Mouse (Mus musculus) kidney, postnatal 4 days (tissue): ENCODE results near the gene Dffb.

Experiments used
- DNase-seq, 2 experiments: peaks; one replicate each; pipeline ENCODE4 v3.0.0; 2021; ENCODE audit warnings: mixed read lengths in 2 of 2

Gene Dffb

DNA sequence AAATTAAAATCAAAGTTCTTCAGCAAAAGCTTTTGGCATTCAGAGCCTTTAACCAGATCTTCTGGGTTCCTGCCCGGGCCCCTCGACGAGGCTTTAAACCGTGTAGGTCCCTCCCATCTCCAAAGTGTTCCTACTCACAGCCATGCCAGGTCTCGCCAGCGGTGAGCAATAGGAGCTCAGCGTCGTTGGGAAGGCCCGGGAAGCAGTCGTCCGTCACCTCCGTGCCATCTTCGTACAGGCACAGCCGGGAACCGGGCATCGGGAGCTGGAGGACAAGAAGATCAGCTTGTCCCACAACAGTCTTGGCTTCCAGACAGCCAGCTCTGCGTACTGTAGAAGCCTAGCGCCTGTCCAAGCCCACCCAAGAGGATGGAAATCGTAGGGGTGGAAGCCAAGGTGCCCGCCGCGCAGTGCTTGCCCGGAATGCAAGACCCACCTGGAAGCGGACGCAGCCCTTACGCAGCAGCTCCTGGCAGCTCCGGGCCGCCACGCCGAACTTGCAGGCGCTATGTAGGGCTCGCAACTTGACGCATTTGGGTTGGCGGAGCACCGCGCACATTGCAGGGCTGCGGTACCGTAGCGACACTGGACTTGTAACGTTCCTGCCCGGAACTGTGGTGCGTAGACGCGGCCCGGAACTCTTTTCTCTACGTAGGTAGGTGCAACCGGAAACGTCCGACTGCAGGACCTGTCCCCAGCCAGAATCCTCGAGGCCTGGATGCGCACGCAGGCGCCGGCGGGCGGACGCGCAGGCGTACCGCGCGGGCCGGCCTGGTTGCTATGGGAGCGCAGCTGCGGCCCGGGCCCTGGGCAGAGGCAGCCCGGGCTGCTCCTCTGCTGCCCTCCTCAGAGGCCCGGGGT is at the start of gene Dffb, which contains the start of gene Cep104:
Dffb (minus strand) TSS at position 696 of the 861 bp plus-strand sequence.
Cep104 (plus strand) TSS at position 764 of the 861 bp plus-strand sequence.
- DNase-seq = peak; percentile 97 to 98

DNA sequence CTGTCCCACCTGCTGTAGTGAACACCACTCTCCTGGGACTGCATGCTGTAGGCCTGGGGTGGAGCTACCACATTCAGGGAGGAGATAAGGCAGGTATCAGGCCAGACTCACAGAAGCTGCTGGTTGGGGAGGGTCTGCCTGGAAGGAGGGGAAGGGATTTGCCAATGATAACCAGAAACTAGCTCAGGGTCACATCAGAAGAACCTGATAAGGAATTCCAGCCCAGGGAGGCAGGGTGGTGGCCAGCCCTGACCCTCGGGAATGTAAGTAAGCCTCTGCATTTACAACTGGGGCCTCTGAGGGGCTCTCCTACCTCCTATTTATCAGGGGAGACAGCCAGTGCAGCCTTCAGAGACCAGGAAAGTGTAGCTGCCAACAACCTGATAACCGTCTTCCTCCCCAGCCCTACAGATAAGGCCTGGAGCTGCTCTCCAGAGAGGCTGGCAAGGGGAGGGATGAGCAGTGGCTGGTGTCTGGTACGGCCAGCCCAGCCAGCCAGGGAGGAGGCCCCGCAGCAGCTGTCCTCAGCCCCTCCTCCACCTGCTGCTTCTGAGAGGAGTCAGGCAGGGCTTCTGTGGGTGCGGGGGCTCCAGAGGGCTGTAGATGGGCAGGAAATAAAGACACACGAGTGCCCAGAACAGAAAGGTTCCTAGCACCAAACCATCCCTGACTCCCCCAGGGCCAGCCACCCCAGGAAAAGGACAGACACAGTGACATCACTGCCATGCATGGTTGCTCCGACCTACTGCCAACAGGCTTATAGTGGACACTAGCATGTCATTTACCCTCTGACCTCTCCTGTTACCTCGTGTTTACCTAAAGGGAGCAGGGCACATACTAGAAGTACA is 49.1 kb upstream of the Dffb start:
- DNase-seq = peak; percentile 47 to 71

DNA sequence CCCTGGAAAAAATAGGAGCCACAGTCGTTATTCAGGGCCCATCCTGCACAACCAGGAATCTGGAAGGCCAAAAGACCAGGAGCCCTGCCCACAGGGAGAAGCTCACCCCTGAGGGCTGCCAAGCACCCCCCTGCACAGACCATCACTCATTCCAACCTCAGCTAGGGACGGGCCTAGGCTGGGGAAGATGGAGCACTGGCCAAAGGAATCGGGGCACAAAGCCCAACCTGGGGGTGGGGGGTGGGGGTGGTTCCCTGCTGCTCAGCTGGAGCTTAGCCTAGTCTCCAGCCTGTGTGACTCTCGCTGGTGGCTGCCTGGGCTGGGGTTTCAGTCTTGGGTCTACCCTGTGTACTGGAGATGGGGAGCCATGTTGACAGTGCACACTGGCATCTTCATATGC is 47.9 kb upstream of the Dffb start:
- DNase-seq = no peak

DNA sequence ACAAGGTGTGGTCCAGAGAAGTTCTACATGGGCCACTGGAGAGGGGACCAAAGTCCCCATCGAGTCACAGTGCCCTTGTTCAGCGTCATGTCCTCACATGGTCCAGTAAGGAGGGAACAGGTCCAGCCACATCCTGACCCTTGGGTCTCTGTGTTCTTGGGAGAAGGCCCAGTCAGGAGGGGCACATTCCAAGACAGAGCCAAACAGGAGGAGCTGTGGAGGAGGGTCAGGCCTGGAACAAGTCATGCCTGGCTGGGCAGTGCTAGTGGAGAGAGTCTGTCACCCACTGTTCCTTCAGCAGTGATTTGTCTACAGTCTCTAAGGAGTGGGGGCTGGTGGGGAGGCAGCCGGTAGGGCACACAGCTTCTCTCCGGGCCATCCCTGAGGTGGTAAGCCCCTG is 47.5 kb upstream of the Dffb start:
- DNase-seq = peak; percentile 75 to 84

DNA sequence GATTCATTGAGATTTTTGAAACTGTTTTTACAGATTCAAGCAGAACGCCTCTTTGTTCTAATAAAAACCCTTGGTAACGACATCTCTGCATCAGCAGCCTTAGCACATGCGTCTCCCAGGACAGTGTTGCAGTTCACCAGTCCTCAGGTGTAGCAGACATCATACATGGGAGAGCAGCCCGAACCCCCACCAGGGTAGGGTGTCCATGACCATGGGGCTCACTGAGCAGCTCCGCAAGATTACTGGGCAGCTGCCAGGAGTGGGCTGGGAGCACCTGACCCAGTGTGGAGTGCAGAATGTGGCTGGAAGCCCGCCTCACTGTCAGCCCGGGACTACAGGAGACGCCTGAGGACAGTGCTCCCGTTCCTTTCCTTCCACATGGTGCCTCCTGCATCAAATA is 46.5 kb upstream of the Dffb start:
- DNase-seq = peak; percentile 43 to 64

DNA sequence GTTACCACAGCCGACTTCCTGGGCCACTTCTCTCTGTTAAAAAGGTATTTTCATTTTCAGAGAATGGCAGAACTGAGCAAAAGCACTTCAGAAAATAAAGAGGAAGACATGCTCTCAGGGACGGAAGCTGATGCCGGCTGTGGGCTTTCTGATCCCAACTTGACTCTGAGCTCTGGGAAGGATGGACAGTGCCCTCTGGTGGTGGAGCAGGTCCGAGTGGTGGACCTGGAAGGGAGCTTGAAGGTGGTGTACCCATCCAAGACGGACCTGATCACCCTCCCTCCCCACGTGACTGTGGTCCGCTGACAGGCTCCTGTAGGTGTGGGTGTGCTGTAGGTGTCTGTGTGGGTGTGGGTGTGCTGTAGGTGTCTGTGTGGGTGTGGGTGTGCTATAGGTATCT is 44.6 kb upstream of the Dffb start:
- peak; percentile 76 to 79 for DNase-seq

DNA sequence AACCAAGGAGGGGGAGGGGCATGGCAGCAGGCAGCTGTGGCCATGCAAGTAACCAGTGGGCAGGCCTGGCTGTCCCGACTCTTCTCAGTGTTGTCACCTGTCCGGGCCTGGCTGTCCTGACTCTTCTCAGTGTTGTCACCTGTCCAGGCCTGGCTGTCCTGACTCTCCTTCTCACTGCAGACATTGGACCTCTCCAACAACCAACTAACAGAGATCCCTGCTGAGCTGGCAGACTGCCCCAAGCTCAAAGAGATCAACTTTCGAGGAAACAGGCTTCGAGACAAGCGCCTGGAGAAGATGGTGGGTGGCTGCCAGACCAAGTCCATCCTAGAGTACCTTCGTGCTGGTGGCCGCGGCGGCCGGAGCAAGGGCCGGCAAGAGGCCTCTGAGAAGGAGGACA is 40.5 kb upstream of the Dffb start:
- DNase-seq = no peak

DNA sequence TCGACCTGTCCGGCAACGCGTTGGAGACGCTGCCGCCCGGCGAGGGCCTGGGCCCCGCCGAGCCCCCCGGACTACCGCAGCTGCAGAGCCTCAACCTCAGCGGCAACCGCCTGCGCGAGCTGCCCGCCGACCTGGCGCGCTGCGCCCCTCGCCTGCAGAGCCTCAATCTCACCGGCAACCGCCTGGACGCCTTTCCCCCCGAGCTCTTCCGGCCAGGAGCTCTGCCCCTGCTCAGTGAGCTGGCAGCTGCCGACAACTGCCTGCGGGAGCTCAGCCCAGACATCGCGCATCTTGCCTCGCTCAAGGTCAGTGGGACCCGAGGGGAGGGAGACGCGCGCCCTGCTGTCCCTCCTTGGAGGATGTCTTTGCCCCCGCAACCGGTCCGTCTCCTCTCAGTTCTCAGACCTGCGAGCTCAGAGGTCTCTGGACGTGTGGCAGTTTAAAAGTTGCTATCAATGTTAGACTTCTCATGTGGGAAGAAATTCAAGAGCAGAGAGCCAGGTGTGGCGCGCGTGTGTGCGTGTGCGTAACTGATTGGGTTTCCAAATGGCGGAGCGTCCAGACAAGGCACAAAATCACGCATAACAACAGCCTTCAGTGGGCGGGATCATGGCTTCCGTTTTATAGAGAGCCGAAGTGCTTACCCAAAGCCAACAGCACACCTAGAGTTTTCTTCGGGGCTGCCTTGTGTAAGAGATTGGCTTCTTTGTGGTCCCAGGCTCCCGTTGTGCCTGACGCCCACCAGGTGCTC is 37.4 kb upstream of the Dffb start:
- peak; percentile 26 to 39 for DNase-seq

DNA sequence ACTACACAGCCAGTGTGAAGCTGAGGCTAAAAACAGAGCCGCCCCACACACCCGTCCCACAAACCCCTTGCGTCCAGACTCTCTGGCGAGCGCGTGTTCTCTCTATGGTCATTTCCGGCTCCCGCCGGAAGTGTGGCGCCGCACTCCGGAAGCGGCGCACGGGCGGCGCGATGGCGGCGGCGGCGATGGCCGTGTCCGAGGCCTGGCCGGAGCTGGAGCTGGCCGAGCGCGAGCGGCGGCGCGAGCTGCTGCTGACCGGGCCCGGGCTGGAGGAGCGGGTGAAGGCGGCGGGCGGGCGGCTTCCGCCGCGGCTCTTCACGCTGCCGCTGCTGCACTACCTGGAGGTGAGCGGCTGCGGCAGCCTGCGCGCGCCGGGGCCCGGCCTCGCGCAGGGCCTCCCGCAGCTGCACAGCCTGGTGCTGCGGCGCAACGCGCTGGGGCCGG is 36.7 kb upstream of the Dffb start, which contains the start of gene Lrrc47:
Lrrc47 (plus strand) TSS at position 86 of the 444 bp plus-strand sequence.
- peak; percentile 86 to 91 for DNase-seq

DNA sequence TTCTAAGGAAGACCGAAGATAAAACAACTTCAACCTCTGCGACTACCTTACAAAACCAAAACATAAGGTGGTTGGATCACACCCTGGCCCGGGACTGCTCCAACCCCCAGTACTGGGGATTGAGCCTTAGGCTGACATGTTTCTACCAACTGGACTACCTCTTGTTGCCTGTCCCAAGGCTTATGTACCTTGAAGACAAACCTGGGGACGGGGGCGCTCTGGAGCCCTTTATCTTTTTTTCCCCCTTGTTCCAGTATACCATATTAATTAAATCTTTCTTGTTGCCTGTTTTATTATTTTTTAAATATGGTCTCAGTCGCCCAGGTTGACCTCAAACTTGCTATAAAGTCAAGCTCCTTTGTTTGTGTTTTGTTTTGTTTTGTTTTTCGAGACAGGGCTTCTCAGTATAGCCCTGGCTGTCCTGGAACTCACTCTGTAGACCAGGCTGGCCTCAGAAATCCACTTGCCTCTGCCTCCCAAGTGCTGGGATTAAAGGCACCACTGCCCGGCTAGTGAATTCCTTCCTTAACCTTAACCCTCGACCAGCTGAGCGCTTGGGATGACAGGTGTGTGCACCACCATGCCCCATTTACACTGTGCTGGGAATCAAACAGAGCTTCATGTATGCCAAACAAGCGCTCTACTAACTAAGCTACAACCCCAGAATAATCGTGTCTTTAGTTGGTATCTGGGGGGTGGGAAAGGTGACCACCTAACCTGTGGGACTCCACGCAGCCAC is 36.1 kb upstream of the Dffb start:
- no peak for DNase-seq

DNA sequence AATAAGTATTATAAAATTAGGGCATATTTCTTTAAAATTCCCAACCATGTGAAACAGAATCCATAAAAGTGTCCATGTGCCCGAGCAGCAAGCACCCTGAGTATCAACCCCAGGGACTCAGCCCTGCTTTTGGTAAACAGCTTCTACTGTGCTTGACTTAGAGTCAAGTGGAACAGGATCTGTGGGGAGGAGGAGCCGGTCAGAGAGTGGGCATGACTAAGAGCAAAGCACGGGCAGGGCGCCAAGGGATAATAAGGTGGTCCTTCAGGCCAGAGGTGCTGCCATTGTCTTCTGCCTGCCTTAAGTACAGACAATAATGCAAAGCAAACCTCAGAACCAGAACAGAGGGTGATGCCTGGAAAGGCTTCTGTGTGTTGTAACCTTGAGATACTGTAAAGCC is 32.8 kb upstream of the Dffb start:
- DNase-seq = no peak

DNA sequence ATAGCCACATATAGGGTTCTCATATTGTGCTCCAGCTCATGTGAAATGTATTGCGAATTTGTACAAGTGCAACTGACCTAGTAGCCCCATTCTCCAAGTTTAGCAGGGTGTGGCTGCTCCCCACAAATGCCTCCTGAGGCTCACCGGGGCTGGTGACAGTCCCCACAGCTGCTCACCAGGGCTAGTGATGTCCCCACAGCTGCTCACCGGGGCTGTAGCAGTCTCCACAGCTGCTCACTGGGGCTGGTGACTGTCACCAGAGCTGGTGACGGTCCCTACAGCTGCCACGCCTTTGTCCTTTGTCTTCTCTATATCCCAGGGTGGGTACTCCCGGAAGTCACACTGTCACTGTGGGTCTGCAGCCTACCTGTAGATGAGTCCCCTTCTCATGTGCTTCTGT is 31.3 kb upstream of the Dffb start:
- no peak for DNase-seq

DNA sequence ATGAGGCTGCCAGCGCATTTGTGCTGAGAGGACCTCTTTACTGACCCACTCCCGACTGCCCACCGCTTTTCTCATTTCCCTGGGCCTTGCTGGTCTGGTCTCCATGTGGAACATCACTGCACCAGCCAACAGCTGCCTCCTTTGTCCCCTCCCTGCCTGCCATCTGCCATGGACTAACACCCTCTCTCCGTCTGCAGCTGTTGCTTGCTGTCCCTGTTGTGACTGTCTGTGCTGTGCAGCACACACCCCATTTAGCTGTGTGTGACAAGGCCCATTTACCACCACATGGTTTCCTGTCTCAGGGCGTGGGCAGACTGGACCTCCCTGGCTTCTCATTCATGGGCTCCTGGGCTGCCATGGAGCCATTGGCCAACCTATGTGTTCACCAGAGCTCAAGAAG is 30.6 kb upstream of the Dffb start:
- DNase-seq = no peak

DNA sequence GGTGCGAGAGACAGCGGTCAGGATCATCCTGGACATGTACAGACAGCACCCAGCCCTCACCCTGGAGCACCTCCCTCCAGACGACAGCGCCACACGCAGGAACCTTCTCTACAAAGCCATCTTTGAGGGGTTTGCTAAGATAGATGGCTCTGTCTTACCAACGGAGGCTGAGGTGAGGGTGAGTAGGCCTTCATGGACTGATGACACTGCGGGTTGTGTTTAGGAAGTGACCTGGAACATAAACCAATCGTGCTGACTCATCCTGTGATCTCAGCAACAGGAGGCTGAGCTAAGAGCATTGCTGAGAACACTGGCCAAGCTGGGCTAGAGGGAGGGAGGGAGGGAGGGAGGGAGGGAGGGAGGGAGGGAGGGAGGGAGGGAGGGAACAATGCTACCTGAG is 18.6 kb upstream of the Dffb start:
- DNase-seq = no peak

DNA sequence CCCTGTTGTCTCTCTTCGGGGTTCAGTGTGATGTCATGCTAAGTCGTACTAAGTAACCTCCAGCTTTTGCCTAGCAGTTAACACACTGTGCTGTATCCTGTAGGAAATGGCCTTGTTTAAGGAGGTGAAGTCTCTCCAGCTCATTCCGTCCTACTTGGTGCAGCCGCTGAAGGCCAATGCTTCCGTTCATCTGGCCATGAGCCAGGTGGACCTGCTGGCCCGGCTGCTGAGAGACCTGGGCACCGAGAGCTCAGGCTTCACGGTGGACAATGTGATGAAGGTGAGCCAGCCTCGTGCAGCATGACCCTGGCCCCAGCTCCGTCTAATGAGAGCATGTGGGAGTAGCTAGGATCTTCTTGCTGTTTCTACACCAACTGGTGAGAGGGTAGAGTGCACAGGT is 17.8 kb upstream of the Dffb start:
- no peak for DNase-seq

DNA sequence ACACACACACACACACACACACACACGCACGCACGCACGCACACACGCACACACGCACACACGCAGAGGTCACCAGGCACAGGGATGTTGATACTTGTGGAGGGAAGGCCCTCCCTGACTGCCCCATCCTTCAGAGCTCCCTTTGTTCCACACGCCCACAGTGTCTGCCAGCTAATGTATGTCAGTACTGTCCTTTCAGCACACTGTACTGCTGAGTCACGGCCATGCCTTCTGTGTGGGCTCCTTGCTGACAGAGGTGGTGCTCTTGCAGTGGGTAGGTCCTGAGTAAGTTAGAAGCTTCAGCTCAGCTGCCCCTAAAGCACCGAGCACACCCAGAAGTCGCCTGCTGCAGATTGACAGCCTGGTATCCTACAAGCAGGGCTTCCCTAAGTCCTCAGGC is 5.5 kb upstream of the Dffb start:
- no peak for DNase-seq

DNA sequence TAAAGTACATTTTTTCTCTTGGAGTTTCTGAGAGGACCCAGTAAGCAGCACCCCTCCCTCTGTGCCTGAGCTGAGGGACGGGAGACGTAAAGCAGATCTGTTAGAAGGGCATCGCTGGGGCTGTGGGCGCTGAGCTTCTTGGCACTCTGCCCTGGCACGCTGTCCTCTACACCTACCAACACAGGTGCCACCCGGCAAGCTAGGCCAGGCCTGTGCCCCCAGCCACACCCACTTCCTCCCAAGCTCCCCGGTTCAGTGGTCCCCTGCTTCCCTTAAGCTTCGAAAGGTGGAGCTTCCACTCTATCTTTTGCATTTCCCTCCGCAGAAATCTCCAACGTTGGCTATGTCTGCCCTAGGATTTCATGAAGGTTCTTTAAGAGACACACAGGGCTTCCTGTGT is 4.3 kb upstream of the Dffb start:
- DNase-seq = no peak

DNA sequence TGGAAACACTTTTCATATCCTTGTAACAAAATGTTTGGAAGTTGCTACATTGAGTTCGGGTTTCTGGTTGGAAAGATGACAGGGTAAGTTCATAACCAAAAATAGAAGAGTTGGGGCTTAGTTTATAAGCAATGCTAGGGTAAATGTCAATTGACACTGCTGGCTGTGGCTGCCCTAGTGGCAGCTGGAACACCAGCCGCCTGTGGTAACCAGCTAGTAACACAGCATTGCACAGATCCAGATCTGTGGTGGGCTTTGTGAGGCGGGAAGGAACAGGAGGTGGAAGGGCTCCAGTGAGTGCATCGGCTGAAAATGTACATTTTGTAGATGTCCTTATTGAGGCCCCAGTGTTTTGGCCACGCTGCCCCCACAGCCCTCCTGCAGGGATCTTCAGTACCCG is 842 bp upstream of the Dffb start:
- DNase-seq = no peak

DNA sequence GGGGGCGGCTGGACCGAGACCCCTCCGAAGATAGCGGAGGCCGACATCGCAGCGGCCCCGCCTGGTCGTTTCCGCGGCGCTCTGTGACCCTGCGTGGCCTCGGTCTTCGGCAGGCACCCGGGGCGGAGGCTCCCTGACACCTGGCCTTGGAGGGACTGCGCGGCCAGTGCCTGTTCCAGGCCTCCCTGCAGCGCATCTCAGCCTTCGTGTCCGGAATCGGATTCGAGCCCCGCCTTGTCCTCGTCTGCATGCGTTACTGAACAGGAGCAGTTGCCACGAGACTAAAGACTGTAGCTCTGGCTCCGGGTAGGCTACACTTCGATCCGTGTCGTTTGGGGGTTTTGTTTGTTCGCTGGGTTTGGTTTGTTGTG is 351 bp upstream of the Dffb start:
- no peak for DNase-seq

DNA sequence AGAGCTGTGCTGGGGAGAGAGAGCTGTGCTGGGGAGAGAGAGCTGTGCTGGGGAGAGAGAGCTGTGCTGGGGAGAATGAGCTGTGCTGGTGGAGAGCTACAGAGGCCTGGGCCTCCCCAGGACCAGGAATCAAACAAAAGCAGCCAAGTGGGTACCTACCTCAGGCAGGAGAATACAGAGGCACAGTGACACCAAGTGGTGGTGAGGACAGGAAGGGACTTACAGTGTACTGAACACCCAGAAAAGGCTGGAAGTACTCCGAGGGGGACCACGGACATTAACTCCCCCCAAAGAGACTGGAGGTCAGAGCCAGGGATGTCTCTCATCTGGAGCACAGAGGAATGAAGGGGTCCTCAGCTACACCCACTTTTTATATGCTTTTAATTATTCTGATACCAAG is 6.9 kb downstream of the Dffb start:
- no peak for DNase-seq

DNA sequence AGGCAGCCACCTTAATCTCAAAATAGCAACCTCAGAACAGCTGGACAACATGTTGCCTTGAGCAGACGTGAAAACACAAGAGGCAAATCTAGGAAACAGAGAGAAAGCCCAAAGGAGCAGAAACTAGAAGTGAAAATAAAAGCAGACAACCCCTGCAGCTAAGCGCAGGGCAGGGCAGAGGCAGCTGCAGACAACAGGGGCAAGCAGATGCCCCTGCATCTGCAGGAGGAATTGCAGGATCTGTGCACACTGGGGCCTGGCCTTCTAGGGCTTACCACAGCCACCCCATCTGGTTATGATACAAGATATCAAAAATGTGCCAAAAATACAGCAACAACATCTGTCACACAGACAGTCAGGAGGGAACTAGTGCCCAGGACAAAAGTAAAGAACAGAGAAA is 7.4 kb downstream of the Dffb start:
- no peak for DNase-seq

DNA sequence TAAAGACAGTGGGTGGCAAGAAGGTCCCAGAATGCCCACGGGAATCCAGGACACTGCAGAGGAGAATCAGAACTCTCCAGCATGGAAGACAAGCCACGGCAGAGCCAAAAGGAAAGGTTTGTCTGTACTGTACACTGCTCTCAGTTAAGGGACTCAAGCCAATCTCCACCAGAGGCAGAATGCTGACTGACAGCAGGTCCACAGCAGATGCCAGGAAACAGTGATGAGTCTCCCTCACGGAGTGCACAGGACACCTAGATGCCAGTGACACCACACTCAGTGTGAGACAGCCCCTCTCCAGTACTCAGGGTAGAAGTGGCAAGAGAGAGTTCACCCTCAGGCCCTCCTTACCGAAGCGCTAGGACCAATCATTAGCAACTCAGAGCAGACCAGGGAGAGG is 8.3 kb downstream of the Dffb start:
- DNase-seq = no peak
